ENCODE assay signal across 19 mouse cellular contexts in genomic region chr11:109709501-109709900, GRCm38 (mm10). TPM values are rescaled to one million over a fixed set of nuclear protein-coding genes. Genes with fewer than 3 reads are reported as not detected.
DNase-seq lines count a peak whose midpoint lies in the region; ATAC-seq and TF ChIP-seq lines count a peak whose summit lies in the region.
"Had no signal": no experiment of that assay in that cellular context is flagged by ENCODE, and none has a peak within 500 bp of the region (broad histone marks: within the 10 kb centered on the region; RNA-seq: fewer than 3 reads in every experiment).

No protein-coding gene starts in this region.

- no peak for ATAC-seq in forebrain, embryonic 11.5 days (replicated peaks; ENCODE audit: low FRiP score)
- no peak for ATAC-seq in liver, embryonic 12.5 days
- ATAC-seq: activated CD4-positive, CD25-positive, alpha-beta regulatory T cell, adult 4 months; CD4-positive, CD25-positive, alpha-beta regulatory T cell, adult 4 months; Patski had no signal

- no peak overlapping the region for H3K4me3 ChIP-seq in forebrain, embryonic 11.5 days (ENCODE audit: low read depth, low read length)
- H3K4me3 ChIP-seq in forebrain, embryonic 10.5 days: no peak overlapping the region
- no peak overlapping the region for H3K4me3 ChIP-seq in liver, adult 2 months (ENCODE audit: insufficient read depth, low read depth, low read length)
- H3K4me3 ChIP-seq in liver, embryonic 12.5 days: no peak overlapping the region

- H3K36me3 ChIP-seq in forebrain, embryonic 11.5 days (ENCODE audit: control insufficient read depth, insufficient read depth, low read length): no peaks in the 10 kb centered on the region
- H3K36me3 ChIP-seq in forebrain, embryonic 10.5 days (replicated peaks): no peaks in the 10 kb centered on the region
- peaks cover 3% of the 10 kb centered on the region; the same call in 1 of the 2 replicates for H3K36me3 ChIP-seq in liver, adult 2 months (ENCODE audit: control insufficient read depth, insufficient read depth, low read length)
- no peaks in the 10 kb centered on the region for H3K36me3 ChIP-seq in liver, embryonic 12.5 days
- H3K36me3 ChIP-seq: G1E had no signal

- peaks cover 26% of the 10 kb centered on the region; the same call in 1 of the 2 replicates for H3K79me2 ChIP-seq in liver, adult 2 months (ENCODE audit: control insufficient read depth, insufficient read depth, low read length)

- peak; percentile 8 for DNase-seq in forebrain, embryonic 11.5 days (ENCODE audit: low spot score)
- DNase-seq in forebrain, embryonic 10.5 days (ENCODE audit: extremely low spot score, low spot score): no peak
- DNase-seq in liver, adult 2 months (ENCODE audit: extremely low read depth, low read depth, low spot score): peak; percentile 91
- DNase-seq: adrenal gland, adult 2 months; adrenal gland, adult 8-10 months; adrenal gland, postnatal 10 days; adrenal gland, postnatal 14 days; adrenal gland, postnatal 25 days; adrenal gland, postnatal 36 days; B cell, adult 2 months; cerebellum, adult 11 months; cerebellum, adult 11-12 months; cerebellum, adult 18-20 months had no signal

- H3K4me2 ChIP-seq in forebrain, embryonic 11.5 days (ENCODE audit: low read depth, low read length, severe bottlenecking): no peak overlapping the region
- H3K4me2 ChIP-seq in liver, embryonic 12.5 days: no peak overlapping the region

- TF ChIP-seq CTCF in liver, adult 2 months (IDR thresholded peaks at IDR 0.05; ENCODE audit: low read depth, low read length): no peak

- 86% methylated on average over 5 of the region's 5 CpGs for WGBS in forebrain, embryonic 11.5 days
- 89% methylated on average over 5 of the region's 5 CpGs for WGBS in forebrain, embryonic 10.5 days
- 37% methylated on average over 5 of the region's 5 CpGs for WGBS in liver, adult 2 months
- WGBS in liver, embryonic 12.5 days (ENCODE audit: insufficient replicate concordance): 62% methylated on average over 5 of the region's 5 CpGs

- H3K4me1 ChIP-seq in forebrain, embryonic 11.5 days (replicated peaks; ENCODE audit: control insufficient read depth, insufficient read depth, low read length): no peaks in the 10 kb centered on the region
- H3K4me1 ChIP-seq in forebrain, embryonic 10.5 days: peaks cover 7% of the 10 kb centered on the region
- peaks cover 30% of the 10 kb centered on the region for H3K4me1 ChIP-seq in liver, adult 2 months (ENCODE audit: control insufficient read depth, insufficient read depth, low read length)
- H3K4me1 ChIP-seq in liver, embryonic 12.5 days: no peaks in the 10 kb centered on the region

- H3K27ac ChIP-seq in forebrain, embryonic 11.5 days (ENCODE audit: low read depth, low read length): no peak overlapping the region
- no peak overlapping the region for H3K27ac ChIP-seq in forebrain, embryonic 10.5 days
- H3K27ac ChIP-seq in liver, adult 2 months (replicated peaks; ENCODE audit: insufficient read depth, low read depth, low read length): peak overlapping the region; percentile 85
- H3K27ac ChIP-seq in liver, embryonic 12.5 days: no peak overlapping the region

- no peak for TF ChIP-seq POLR2A in liver, adult 2 months (IDR thresholded peaks at IDR 0.05; ENCODE audit: extremely low read depth, insufficient read depth, low read length)

- H3K9ac ChIP-seq in forebrain, embryonic 11.5 days (ENCODE audit: low read length): no peak overlapping the region
- no peak overlapping the region for H3K9ac ChIP-seq in liver, adult 2 months (ENCODE audit: low read depth, low read length)
- H3K9ac ChIP-seq in liver, embryonic 12.5 days: no peak overlapping the region

- H3K27me3 ChIP-seq in forebrain, embryonic 11.5 days (ENCODE audit: control insufficient read depth, insufficient read depth, low read length): no peaks in the 10 kb centered on the region
- H3K27me3 ChIP-seq in forebrain, embryonic 10.5 days (ENCODE audit: poor library complexity, severe bottlenecking): no peaks in the 10 kb centered on the region
- H3K27me3 ChIP-seq in liver, adult 2 months (ENCODE audit: control insufficient read depth, insufficient read depth, low read length): no peaks in the 10 kb centered on the region
- H3K27me3 ChIP-seq in liver, embryonic 12.5 days (replicated peaks): no peaks in the 10 kb centered on the region

- no peaks in the 10 kb centered on the region for H3K9me3 ChIP-seq in forebrain, embryonic 11.5 days (ENCODE audit: control insufficient read depth, low read length)
- H3K9me3 ChIP-seq in forebrain, embryonic 10.5 days: no peaks in the 10 kb centered on the region
- H3K9me3 ChIP-seq in liver, embryonic 12.5 days (replicated peaks): no peaks in the 10 kb centered on the region

RNA-seq across cellular contexts. Expression of gene Fam20a, which starts 12.6 kb away (rescaled TPM):
- polyA plus RNA-seq in forebrain, embryonic 11.5 days (2014; fragmentation: Nextera tagmentation; extraction: Ambion mirVana): 2.3 and 3.0 TPM in 2 replicates
- 1.2 and 2.0 TPM in 2 replicates for polyA plus RNA-seq in forebrain, embryonic 10.5 days (2016; fragmentation: Nextera tagmentation; extraction: Ambion mirVana)
- 6.9 and 13.2 TPM in 2 replicates for total RNA-seq in liver, adult 2 months (2014; rRNA removed)
- polyA plus RNA-seq in liver, adult 2 months (2012; rRNA removed): 30.6 and 34.8 TPM in 2 replicates
- polyA plus RNA-seq in liver, embryonic 12.5 days (2016; fragmentation: Nextera tagmentation; extraction: Ambion mirVana): 4.7 and 4.9 TPM in 2 replicates
- total RNA-seq: MEL had no signal
- polyA plus RNA-seq: G1E had no signal
